Mouse (Mus musculus) lung, postnatal 10 days (tissue): Measurements from ENCODE around the gene Atg13.

ENCODE experiments used
- DNase-seq: peaks from one replicate; pipeline ENCODE4 v3.0.0; 2021

Gene Atg13

GRCm38 (mm10) chr2:91645811-91646210 lies 64.6 kb downstream of the Atg13 start:
- DNase-seq, result no peak

GRCm38 (mm10) chr2:91645354-91645753 lies 65.0 kb downstream of the Atg13 start:
- no peak for DNase-seq

- DNase-seq, result no peak
Measured at GRCm38 (mm10) chr2:91644021-91644420, 66.4 kb downstream of the Atg13 start.

- DNase-seq, result no peak
Measured at GRCm38 (mm10) chr2:91642825-91643415, 67.5 kb downstream of the Atg13 start.

- DNase-seq, result no peak
Measured at GRCm38 (mm10) chr2:91638931-91639330, 71.4 kb downstream of the Atg13 start.

- DNase-seq, result no peak
Measured at GRCm38 (mm10) chr2:91636727-91637338, 73.5 kb downstream of the Atg13 start.

GRCm38 (mm10) chr2:91636229-91636628 lies 74.1 kb downstream of the Atg13 start, which contains the start of gene F2:
Gene F2, minus strand, starts transcription at chr2:91636414.
- no peak for DNase-seq

GRCm38 (mm10) chr2:91635486-91635885 lies 74.9 kb downstream of the Atg13 start:
- DNase-seq, result no peak

GRCm38 (mm10) chr2:91634841-91635240 lies 75.5 kb downstream of the Atg13 start:
- no peak for DNase-seq

- DNase-seq, result no peak
Measured at GRCm38 (mm10) chr2:91633334-91633977, 76.9 kb downstream of the Atg13 start.

GRCm38 (mm10) chr2:91632316-91632715 lies 78.1 kb downstream of the Atg13 start:
- DNase-seq, result no peak

- no peak for DNase-seq
Measured at GRCm38 (mm10) chr2:91631826-91632225, 78.5 kb downstream of the Atg13 start.

- DNase-seq, result no peak
Measured at GRCm38 (mm10) chr2:91630384-91630783, 80.0 kb downstream of the Atg13 start.

GRCm38 (mm10) chr2:91629682-91630081 lies 80.7 kb downstream of the Atg13 start:
- no peak for DNase-seq

GRCm38 (mm10) chr2:91628171-91628570 lies 82.2 kb downstream of the Atg13 start:
- DNase-seq, result no peak

- no peak for DNase-seq
Measured at GRCm38 (mm10) chr2:91627486-91627885, 82.9 kb downstream of the Atg13 start.
